Mouse (Mus musculus): ENCODE measurements around the gene Tbc1d10b. TPM values are rescaled to one million over a fixed set of nuclear protein-coding genes. Genes with fewer than 3 reads are reported as not detected.

The Tbc1d10b gene
- total and polyA plus RNA-seq, 3 experiments: 18.2 to 28.0 (median 25.6) TPM

DNA sequence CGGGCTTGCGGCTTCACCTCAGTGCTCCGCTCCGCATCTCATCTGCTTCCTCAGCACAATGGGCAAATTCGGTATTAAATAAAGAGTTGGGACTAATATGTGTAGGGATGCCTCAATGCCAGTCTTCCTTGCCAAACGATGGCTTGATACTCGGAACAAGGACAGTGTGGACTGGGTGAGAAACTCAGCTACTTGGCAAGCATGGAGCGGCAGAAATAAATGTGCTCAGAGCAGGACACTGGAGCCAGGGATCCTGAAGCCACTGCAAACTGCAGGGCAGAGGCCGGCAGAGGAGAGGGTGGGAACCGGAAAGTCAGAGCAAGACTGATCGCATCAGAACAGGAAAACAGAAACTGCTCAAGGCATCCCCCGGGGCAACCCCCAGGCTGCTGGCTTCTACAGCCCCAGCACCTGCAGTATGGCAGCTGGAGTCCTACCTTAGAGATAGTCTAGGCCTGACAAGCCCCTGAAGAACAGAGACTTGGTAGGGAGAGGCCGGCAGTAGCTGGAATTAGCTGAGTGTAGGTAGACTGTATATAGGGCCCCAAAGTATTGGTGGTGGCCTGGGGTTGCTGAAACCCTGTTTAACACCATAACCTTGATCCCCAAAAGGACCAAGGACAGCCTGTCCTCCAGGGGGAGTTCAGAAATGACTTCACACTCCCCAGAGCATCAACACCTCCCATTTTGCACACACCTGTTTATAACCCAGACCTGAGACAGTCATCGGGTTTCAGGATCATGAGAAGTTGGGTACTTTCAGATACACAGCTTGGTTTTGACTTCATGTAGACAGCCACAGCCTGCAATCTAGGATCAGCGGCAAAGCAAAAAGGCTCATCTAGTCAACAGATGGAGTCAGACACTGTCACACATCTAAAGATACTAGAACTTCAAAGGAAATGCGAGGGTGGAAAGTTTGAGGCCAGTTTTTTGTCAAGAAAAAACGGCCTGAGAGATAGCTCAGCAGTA lies 19.7 kb downstream of the Tbc1d10b start (continued):
- no peak for TF ChIP-seq ZC3H11A (IDR thresholded peaks at IDR 0.05; ENCODE audit: low read depth, low read length)
- no peak for TF ChIP-seq MYC (IDR thresholded peaks at IDR 0.05; ENCODE audit: low read depth, low read length)
- peak; percentile 54; the same call in 1 of the 2 replicates for TF ChIP-seq ZNF384 (IDR thresholded peaks at IDR 0.05; ENCODE audit: low read depth, low read length)
- TF ChIP-seq MAFK (IDR thresholded peaks at IDR 0.05; ENCODE audit: insufficient replicate concordance, low read length): peak; percentile 45; the same call in 1 of the 2 replicates
- peak; percentile 72; the same call in 1 of the 2 replicates for TF ChIP-seq POLR2AphosphoS2 (IDR thresholded peaks at IDR 0.05; ENCODE audit: low read depth, low read length)
- TF ChIP-seq KAT2A (IDR thresholded peaks at IDR 0.05; ENCODE audit: insufficient replicate concordance, low read length): 0 out of 2 replicates have a peak, but pooled peaks have one; percentile 31
- peak; percentile 78 for TF ChIP-seq UBTF (IDR thresholded peaks at IDR 0.05; ENCODE audit: low read depth, low read length)
- TF ChIP-seq E2F4 (IDR thresholded peaks at IDR 0.05; ENCODE audit: insufficient replicate concordance, low read depth, low read length): no peak
- TF ChIP-seq ZMIZ1 (IDR thresholded peaks at IDR 0.05; ENCODE audit: low read depth, low read length): peak; percentile 47
- TF ChIP-seq JUN (IDR thresholded peaks at IDR 0.05; ENCODE audit: insufficient read depth, low read depth, low read length): peak; percentile 67
- 0 out of 2 replicates have a peak, but pooled peaks have one; percentile 26 for TF ChIP-seq MAZ (IDR thresholded peaks at IDR 0.05; ENCODE audit: low read depth, low read length)
- TF ChIP-seq NRF1 (IDR thresholded peaks at IDR 0.05; ENCODE audit: low read depth, low read length): no peak
- TF ChIP-seq ETS1 (conservative IDR thresholded peaks at IDR 0.05; ENCODE audit: low read depth, low read length): peak; percentile 81
- 0 out of 2 replicates have a peak, but pooled peaks have one; percentile 46 for TF ChIP-seq BHLHE40 (IDR thresholded peaks at IDR 0.05; ENCODE audit: low read depth, low read length)
- TF ChIP-seq MEF2A (IDR thresholded peaks at IDR 0.05; ENCODE audit: borderline replicate concordance, low read depth, low read length): peak; percentile 87
- peak; percentile 48; the same call in 1 of the 2 replicates for TF ChIP-seq SIN3A (IDR thresholded peaks at IDR 0.05; ENCODE audit: low read length)
- TF ChIP-seq IRF4 (IDR thresholded peaks at IDR 0.05; ENCODE audit: low read depth, low read length): peak; percentile 92
- TF ChIP-seq MAX (IDR thresholded peaks at IDR 0.05; ENCODE audit: low read length): peak; percentile 45; the same call in 1 of the 2 replicates
- TF ChIP-seq JUND (conservative IDR thresholded peaks at IDR 0.05; ENCODE audit: low read depth, low read length): peak; percentile 68
- TF ChIP-seq CHD2 (IDR thresholded peaks at IDR 0.05; ENCODE audit: low read length): peak; percentile 79
- peak; percentile 22 for TF ChIP-seq POLR2A (IDR thresholded peaks at IDR 0.05; ENCODE audit: low read depth, low read length)
- peak; percentile 53; the same call in 1 of the 2 replicates for TF ChIP-seq MXI1 (IDR thresholded peaks at IDR 0.05; ENCODE audit: low read depth, low read length)
- no peak; the same call in 1 of the 2 replicates for TF ChIP-seq SMC3 (IDR thresholded peaks at IDR 0.05; ENCODE audit: low read depth, low read length)
- no peak; the same call in 1 of the 2 replicates for TF ChIP-seq RAD21 (IDR thresholded peaks at IDR 0.05; ENCODE audit: low read depth, low read length)
